Mouse (Mus musculus): ENCODE data around the gene Chid1.

The Chid1 gene

GRCm38 (mm10) chr7:141558329-141558776 is 18.7 kb upstream of the Chid1 start:
- DNase-seq: no peak

- DNase-seq: no peak
These were observed 10.8 kb upstream of the Chid1 start for GRCm38 (mm10) chr7:141550464-141550863.

DNA sequence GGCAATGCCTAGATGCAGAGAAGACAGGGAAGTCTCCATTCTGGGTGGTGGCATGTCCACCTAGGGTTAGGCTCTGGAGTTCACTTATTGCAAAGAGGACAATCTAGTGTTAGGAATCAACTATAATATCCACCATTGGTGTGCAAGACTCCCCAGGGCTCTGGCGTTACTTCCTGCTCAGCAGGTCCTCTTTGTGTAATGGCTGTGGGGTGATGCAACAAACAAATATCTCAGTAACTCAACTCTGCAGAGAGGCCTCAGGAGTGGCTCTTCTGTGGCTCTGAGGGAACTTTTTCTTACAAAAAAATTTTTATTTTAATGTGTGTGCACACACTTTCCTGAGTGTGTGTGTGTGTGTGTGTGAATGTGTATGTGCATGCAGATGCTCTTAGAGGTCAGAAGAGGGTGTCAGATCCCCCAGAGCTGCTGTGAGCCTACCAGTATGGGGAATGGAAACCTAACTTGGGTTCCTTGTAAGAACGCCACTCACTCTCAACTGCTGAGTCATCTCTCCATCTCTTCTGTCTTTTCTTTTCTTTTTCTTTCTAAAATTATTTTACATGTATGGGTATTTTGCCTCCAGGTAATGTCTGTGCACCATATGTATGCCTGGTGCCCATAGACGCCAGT is 9.9 kb upstream of the Chid1 start:
- DNase-seq: peak in 1 of 2 experiments; percentile 40

DNA sequence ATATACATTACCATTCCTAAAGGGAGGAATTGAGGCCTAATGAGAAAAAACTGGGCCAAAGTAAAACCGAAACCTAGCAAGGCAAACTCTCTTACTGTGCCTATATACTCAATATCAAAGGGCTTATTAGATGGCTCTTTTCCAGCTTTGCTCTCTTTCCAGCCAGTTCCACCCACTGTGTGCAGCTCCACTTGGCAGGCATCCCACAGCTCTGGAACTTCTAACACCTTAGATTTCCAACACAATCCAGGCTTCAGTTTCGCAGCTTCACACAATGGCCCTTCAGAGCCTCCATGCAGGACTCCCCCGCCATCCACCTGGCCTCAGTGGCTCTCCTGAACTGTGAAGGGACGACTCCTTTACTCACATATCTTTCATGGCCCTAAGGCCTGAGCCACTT is 5.0 kb upstream of the Chid1 start:
- no peak for DNase-seq

DNA sequence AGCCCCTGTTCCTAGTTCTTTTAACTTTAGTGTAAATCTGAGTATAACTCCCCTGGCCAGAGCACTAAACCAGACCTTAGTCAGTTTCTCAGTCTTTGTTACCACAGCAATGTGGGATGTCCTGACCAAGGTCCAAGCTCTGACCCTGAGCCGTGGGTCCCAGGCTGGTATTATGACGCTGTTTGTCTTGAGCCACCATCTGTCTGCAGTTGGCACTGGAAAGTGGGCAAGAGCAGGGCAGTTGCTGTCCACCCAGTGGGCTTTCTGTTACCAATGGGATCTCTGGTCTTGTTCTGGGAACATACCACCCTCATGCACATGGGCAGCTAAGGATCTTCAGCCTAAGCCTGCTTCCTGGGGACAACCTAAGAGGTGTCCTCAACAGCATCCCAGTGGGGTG is 2.9 kb upstream of the Chid1 start:
- DNase-seq: no peak

GRCm38 (mm10) chr7:141541681-141542080 is 2.0 kb upstream of the Chid1 start:
- DNase-seq: no peak

- peak; percentile 75 to 78 for DNase-seq
These were observed 840 bp upstream of the Chid1 start for GRCm38 (mm10) chr7:141540312-141541081.

GRCm38 (mm10) chr7:141538852-141539555 is 653 bp downstream of the Chid1 start:
- no peak for DNase-seq

GRCm38 (mm10) chr7:141535570-141535969 is 4.1 kb downstream of the Chid1 start:
- no peak for DNase-seq

DNA sequence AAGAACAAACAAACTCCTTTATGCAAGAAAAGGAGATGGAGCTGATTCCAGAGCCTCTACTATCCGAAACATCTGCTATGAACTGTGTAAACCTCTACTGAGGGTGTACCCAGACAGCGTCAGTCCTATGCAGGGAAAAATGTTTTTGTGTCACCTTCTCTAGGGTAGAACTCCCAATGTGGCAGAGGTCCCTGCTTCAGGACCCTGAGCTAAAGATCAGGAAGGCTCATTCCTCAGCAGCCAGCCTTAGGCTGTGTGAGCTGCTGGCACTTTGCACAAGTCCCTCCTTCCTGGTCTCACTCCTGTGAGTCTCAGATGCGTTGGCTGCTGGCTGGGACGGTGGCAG is 14.1 kb downstream of the Chid1 start:
- no peak for DNase-seq

GRCm38 (mm10) chr7:141524760-141525579 is 14.7 kb downstream of the Chid1 start:
- DNase-seq: peak; percentile 77 to 79

- DNase-seq: no peak
These were observed 15.4 kb downstream of the Chid1 start for GRCm38 (mm10) chr7:141524271-141524670.

DNA sequence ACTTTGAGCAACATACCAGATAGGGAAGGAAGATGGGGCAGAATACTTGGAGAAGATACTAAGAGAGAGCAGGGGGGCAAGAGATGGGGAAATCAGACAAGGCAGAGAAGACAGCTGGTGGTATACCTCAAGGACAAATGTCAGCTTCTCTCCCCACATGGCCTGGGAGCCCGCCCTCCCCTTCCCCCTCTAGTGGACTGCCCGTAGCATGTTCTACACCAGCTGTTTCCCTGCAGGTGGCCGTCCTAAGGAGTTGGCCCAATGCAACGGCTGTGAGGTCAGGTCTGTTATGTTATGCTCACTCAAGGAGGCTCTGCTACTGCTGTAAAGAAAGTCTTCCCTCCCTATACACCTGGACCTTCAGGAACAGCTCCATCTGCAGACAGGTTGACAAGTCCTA is 16.6 kb downstream of the Chid1 start:
- no peak for DNase-seq

DNA sequence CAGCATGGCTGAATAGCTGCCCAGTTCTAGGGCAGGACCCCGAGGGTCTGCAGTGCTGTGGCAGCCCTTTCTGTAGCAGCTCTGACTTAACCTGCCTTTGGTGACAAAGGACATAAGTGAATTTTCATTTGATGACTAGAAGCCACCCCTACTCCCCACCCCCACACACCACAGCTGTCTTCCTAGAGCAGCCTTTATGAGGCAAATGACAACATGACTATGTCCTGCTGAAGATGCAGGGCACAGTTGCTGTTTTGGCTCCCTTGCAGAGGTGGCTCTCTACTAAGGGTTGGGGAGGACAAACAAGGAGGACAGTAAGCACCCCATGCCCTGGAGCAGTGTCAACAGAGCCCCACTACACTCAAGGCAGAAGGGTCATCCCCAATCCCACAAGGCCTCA is 19.9 kb downstream of the Chid1 start:
- DNase-seq: no peak

GRCm38 (mm10) chr7:141518926-141519325 is 20.7 kb downstream of the Chid1 start:
- DNase-seq: no peak

GRCm38 (mm10) chr7:141518296-141518695 is 21.4 kb downstream of the Chid1 start:
- DNase-seq: no peak

DNA sequence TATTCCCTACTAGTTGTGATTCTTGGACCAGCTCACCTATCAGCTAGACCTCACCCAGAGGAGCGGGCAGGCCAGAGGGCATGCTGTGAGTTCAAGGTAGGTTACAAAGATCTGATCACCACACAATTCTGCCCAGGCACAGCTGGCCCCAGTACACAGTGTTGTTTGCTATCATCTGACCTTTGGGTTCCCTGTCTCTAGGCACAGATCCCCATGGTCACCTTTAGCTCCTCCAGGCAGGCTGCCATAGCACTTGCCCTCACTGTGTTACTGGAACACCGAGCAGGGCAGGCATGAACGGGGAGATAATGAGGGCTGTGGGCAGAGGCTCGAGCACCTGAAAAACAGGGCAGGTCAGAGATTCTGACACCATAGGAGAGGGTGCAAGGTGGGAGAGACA is 22.0 kb downstream of the Chid1 start:
- DNase-seq: peak in 1 of 2 experiments; percentile 7

GRCm38 (mm10) chr7:141510681-141511191 is 28.9 kb downstream of the Chid1 start:
- no peak for DNase-seq

GRCm38 (mm10) chr7:141510196-141510595 is 29.5 kb downstream of the Chid1 start:
- no peak for DNase-seq

GRCm38 (mm10) chr7:141508160-141508559 is 31.5 kb downstream of the Chid1 start:
- no peak for DNase-seq

DNA sequence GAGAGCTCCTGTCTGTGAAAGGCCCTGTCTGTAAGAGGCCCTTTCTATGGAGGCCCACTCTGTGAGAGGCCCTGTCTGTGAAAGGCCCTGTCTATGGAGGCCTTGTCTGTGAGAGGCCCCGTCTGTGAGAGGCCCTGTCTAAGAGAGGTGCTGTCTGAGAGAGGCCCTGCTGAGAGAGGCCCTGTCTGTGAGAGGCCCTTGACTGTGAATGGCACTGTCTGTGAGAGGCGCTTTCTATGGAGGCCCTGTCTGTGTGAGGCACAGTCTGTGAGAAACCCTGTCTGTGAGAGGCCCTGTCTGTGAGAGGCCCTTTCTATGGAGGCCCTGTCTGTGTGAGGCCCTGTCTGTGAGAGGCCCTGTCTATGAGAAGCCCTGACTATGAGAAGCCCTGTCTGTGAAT is 33.4 kb downstream of the Chid1 start:
- DNase-seq: no peak

GRCm38 (mm10) chr7:141502556-141502905 is 37.1 kb downstream of the Chid1 start:
- no peak for DNase-seq

All from lung, adult 18-20 months (tissue).